Mouse (Mus musculus) liver, embryonic 12.5 days (tissue): Measurements from ENCODE around the gene Cd63. TPM values are rescaled to one million over a fixed set of nuclear protein-coding genes. Genes with fewer than 3 reads are reported as not detected.

Experiments
- ATAC-seq: fragments of 200-750 bp; cut with Nextera tagmentation; 2 replicates; pipeline ENCODE4 v1.8.0; 2017; ENCODE audit warnings: moderate number of reproducible peaks, mild to moderate bottlenecking, moderate library complexity
- H3K27ac ChIP-seq: fragments of 300-500 bp; sonication (generic); 2 replicates; pipeline ENCODE4 v1.5.1; 2016; ENCODE audit warnings: mild to moderate bottlenecking
- H3K27me3 ChIP-seq: fragments of 300-500 bp; sonication (generic); replicated peaks from 2 replicates; pipeline ENCODE4 v1.6.1; 2016; ENCODE audit warnings: mild to moderate bottlenecking, moderate library complexity
- H3K36me3 ChIP-seq: fragments of 300-500 bp; sonication (generic); 2 replicates; pipeline ENCODE4 v1.6.1; 2016; ENCODE audit warnings: mild to moderate bottlenecking, moderate library complexity
- H3K4me1 ChIP-seq: fragments of 300-500 bp; sonication (generic); 2 replicates; pipeline ENCODE4 v1.6.1; 2016
- H3K4me2 ChIP-seq: fragments of 300-500 bp; sonication (generic); 2 replicates; pipeline ENCODE4 v1.6.1; 2016; ENCODE audit warnings: mild to moderate bottlenecking, moderate library complexity
- H3K4me3 ChIP-seq: fragments of 300-500 bp; sonication (generic); 2 replicates; pipeline ENCODE4 v1.5.1; 2016; ENCODE audit warnings: mild to moderate bottlenecking, moderate library complexity
- H3K9ac ChIP-seq: fragments of 300-500 bp; sonication (generic); 2 replicates; pipeline ENCODE4 v1.6.1; 2016; ENCODE audit warnings: mild to moderate bottlenecking, moderate library complexity
- H3K9me3 ChIP-seq: fragments of 300-500 bp; sonication (generic); replicated peaks from 2 replicates; pipeline ENCODE4 v1.6.1; 2016; ENCODE audit warnings: mild to moderate bottlenecking, moderate library complexity
- WGBS: fragments of 180-500 bp; shearing (Covaris S2); methylation state at CpG from one replicate; pipeline ENCODE4 v1.1.7; 2016; ENCODE audit not compliant: insufficient replicate concordance; 5-methylcytosine and 5-hydroxymethylcytosine counted together
- polyA plus RNA-seq: library from polyadenylated mRNA; unstranded; fragments of >200 nt; fragmentation: Nextera tagmentation; extraction: Ambion mirVana; gene quantifications from 2 replicates; pipeline ENCODE4 v1.2.1, GENCODE M21; 2016

Cd63 gene
- polyA plus RNA-seq, 1 experiment from 2014 or later = 127 TPM

- peaks cover 8% of the 10 kb centered on the region for H3K4me1 ChIP-seq
- peak overlapping the region; percentile 31 for H3K4me3 ChIP-seq
- peak overlapping the region; percentile 56 for H3K4me2 ChIP-seq
- no peaks in the 10 kb centered on the region for H3K36me3 ChIP-seq
- H3K9me3 ChIP-seq = no peaks in the 10 kb centered on the region
- no peak for ATAC-seq
- peaks cover 87% of the 10 kb centered on the region for H3K27me3 ChIP-seq
- H3K27ac ChIP-seq = no peak overlapping the region
- 6% methylated on average over 20 of the region's 21 CpGs for WGBS
- H3K9ac ChIP-seq = no peak overlapping the region
Measured at GRCm38 (mm10) chr10:128933976-128934721, 33.4 kb downstream of the Cd63 start.

- Histone ChIP-seq H3K4me3 (no peak overlapping the region), H3K4me1 (peaks cover 8% of the 10 kb centered on the region), H3K27ac (no peak overlapping the region), H3K4me2 (no peak overlapping the region), H3K9me3 (no peaks in the 10 kb centered on the region), H3K9ac (no peak overlapping the region), H3K36me3 (no peaks in the 10 kb centered on the region), H3K27me3 (peaks cover 79% of the 10 kb centered on the region)
- WGBS = 51% methylated on average over 7 of the region's 7 CpGs
- no peak for ATAC-seq
Measured at GRCm38 (mm10) chr10:128934997-128935787, 34.4 kb downstream of the Cd63 start.

- Histone ChIP-seq H3K4me2 (no peak overlapping the region), H3K36me3 (no peaks in the 10 kb centered on the region), H3K4me3 (no peak overlapping the region), H3K9me3 (no peaks in the 10 kb centered on the region), H3K4me1 (peaks cover 8% of the 10 kb centered on the region), H3K27me3 (peaks cover 71% of the 10 kb centered on the region), H3K9ac (no peak overlapping the region), H3K27ac (no peak overlapping the region)
- WGBS = 59% methylated on average over 8 of the region's 8 CpGs
- no peak for ATAC-seq
Measured at GRCm38 (mm10) chr10:128935826-128936440, 35.1 kb downstream of the Cd63 start.

- H3K36me3 ChIP-seq = no peaks in the 10 kb centered on the region
- peaks cover 8% of the 10 kb centered on the region for H3K4me1 ChIP-seq
- H3K27ac ChIP-seq = no peak overlapping the region
- H3K9me3 ChIP-seq = no peaks in the 10 kb centered on the region
- no peak overlapping the region for H3K4me2 ChIP-seq
- H3K4me3 ChIP-seq = no peak overlapping the region
- H3K27me3 ChIP-seq = peaks cover 65% of the 10 kb centered on the region
- ATAC-seq = no peak
- 57% methylated on average over 12 of the region's 12 CpGs for WGBS
- no peak overlapping the region for H3K9ac ChIP-seq
Measured at GRCm38 (mm10) chr10:128937756-128938390, 37.1 kb downstream of the Cd63 start.

GRCm38 (mm10) chr10:128938457-128938856 is 37.7 kb downstream of the Cd63 start:
- 72% methylated on average over 9 of the region's 9 CpGs for WGBS
- Histone ChIP-seq H3K9me3 (no peaks in the 10 kb centered on the region), H3K27me3 (peaks cover 64% of the 10 kb centered on the region), H3K36me3 (no peaks in the 10 kb centered on the region), H3K4me1 (peaks cover 6% of the 10 kb centered on the region), H3K4me3 (no peak overlapping the region), H3K4me2 (no peak overlapping the region), H3K9ac (no peak overlapping the region), H3K27ac (no peak overlapping the region)
- ATAC-seq = no peak

GRCm38 (mm10) chr10:128938974-128939373 is 38.2 kb downstream of the Cd63 start:
- H3K9ac ChIP-seq = no peak overlapping the region
- H3K36me3 ChIP-seq = no peaks in the 10 kb centered on the region
- H3K4me2 ChIP-seq = no peak overlapping the region
- WGBS = 52% methylated on average over 5 of the region's 5 CpGs
- no peak overlapping the region for H3K4me3 ChIP-seq
- peaks cover 62% of the 10 kb centered on the region for H3K27me3 ChIP-seq
- H3K4me1 ChIP-seq = peaks cover under 1% of the 10 kb centered on the region; the same call in 1 of the 2 replicates
- H3K27ac ChIP-seq = no peak overlapping the region
- H3K9me3 ChIP-seq = no peaks in the 10 kb centered on the region
- ATAC-seq = peak; percentile 28; the same call in 1 of the 2 replicates

GRCm38 (mm10) chr10:128940475-128941061 is 39.8 kb downstream of the Cd63 start:
- Histone ChIP-seq H3K9ac (no peak overlapping the region), H3K4me2 (no peak overlapping the region), H3K27ac (no peak overlapping the region), H3K9me3 (no peaks in the 10 kb centered on the region), H3K4me3 (no peak overlapping the region), H3K4me1 (no peaks in the 10 kb centered on the region), H3K36me3 (no peaks in the 10 kb centered on the region), H3K27me3 (peaks cover 52% of the 10 kb centered on the region)
- ATAC-seq = no peak
- 61% methylated on average over 10 of the region's 10 CpGs for whole genome bisulfite sequencing

- H3K9me3 ChIP-seq = 0 out of 2 replicates have a peak, but pooled peaks cover 3% of the 10 kb centered on the region
- H3K4me1 ChIP-seq = no peaks in the 10 kb centered on the region
- no peaks in the 10 kb centered on the region for H3K36me3 ChIP-seq
- H3K27ac ChIP-seq = no peak overlapping the region
- H3K4me2 ChIP-seq = no peak overlapping the region
- H3K4me3 ChIP-seq = no peak overlapping the region
- H3K9ac ChIP-seq = no peak overlapping the region
- ATAC-seq = peak; percentile 34; the same call in 1 of the 2 replicates
- 20% methylated on average over 3 of the region's 3 CpGs for WGBS
- peaks cover 45% of the 10 kb centered on the region for H3K27me3 ChIP-seq
Measured at GRCm38 (mm10) chr10:128945675-128946074, 44.9 kb downstream of the Cd63 start.

- Histone ChIP-seq H3K4me1 (no peaks in the 10 kb centered on the region), H3K36me3 (no peaks in the 10 kb centered on the region), H3K9ac (no peak overlapping the region), H3K27me3 (peaks cover 39% of the 10 kb centered on the region), H3K4me3 (no peak overlapping the region), H3K27ac (no peak overlapping the region), H3K9me3 (0 out of 2 replicates have a peak, but pooled peaks cover 3% of the 10 kb centered on the region), H3K4me2 (no peak overlapping the region)
- no peak for ATAC-seq
- 71% methylated on average over 4 of the region's 4 CpGs for WGBS
Measured at GRCm38 (mm10) chr10:128947496-128947895, 46.7 kb downstream of the Cd63 start.

- Histone ChIP-seq H3K4me2 (no peak overlapping the region), H3K9me3 (0 out of 2 replicates have a peak, but pooled peaks cover 3% of the 10 kb centered on the region), H3K36me3 (no peaks in the 10 kb centered on the region), H3K4me1 (no peaks in the 10 kb centered on the region), H3K9ac (no peak overlapping the region), H3K27ac (no peak overlapping the region), H3K4me3 (no peak overlapping the region), H3K27me3 (peaks cover 25% of the 10 kb centered on the region)
- no peak for ATAC-seq
- 46% methylated on average over 16 of the region's 16 CpGs for WGBS
Measured at GRCm38 (mm10) chr10:128950208-128950887, 49.6 kb downstream of the Cd63 start.

- peaks cover 42% of the 10 kb centered on the region for H3K27me3 ChIP-seq
- no peak for ATAC-seq
- whole genome bisulfite sequencing = 64% methylated on average over 10 of the region's 10 CpGs
Measured at GRCm38 (mm10) chr10:128958340-128958739, 57.6 kb downstream of the Cd63 start.

More at GRCm38 (mm10) chr10:128958340-128958739, 57.6 kb downstream of the Cd63 start:
- Histone ChIP-seq H3K4me3 (no peak overlapping the region), H3K9me3 (no peaks in the 10 kb centered on the region), H3K27ac (no peak overlapping the region), H3K36me3 (no peaks in the 10 kb centered on the region), H3K4me2 (no peak overlapping the region), H3K4me1 (no peaks in the 10 kb centered on the region), H3K9ac (no peak overlapping the region)
